Mouse (Mus musculus): ENCODE results near the gene H1f0.
A peak's percentile ranks its signal among the peaks of the same experiment; 100 is the strongest.

DNA sequence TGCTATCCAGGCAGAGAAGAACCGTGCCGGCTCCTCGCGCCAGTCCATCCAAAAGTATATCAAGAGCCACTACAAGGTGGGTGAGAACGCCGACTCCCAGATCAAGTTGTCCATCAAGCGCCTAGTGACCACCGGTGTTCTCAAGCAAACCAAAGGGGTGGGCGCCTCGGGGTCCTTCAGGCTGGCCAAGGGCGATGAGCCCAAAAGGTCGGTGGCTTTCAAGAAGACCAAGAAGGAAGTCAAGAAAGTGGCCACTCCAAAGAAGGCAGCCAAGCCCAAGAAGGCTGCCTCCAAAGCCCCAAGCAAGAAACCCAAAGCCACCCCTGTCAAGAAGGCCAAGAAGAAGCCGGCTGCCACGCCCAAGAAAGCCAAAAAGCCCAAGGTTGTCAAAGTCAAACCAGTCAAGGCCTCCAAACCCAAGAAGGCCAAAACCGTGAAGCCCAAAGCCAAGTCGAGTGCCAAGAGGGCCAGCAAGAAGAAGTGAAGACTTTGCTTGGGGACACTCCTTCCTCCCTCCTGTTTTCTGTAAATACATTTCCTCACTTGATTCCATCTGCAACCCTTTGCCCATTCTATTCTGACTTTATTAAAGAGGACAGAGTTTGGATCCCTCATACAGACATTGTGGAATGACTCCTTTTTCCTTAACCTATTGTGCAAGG is 704 bp downstream of the H1f0 start:
- TF ChIP-seq CTCF (IDR thresholded peaks at IDR 0.05; ENCODE audit: insufficient read depth, low read length) = no peak
- TF ChIP-seq POLR2A (IDR thresholded peaks at IDR 0.05; ENCODE audit: borderline replicate concordance, extremely low read depth, low read depth, low read length) = peak; percentile 26; the same call in 1 of the 2 replicates

Data from lung, adult 2 months (tissue).